Mouse (Mus musculus) layer of hippocampus, adult 9-10 months (tissue): Measurements from ENCODE around the gene Serpina3f.

ENCODE experiments used
- DNase-seq: peaks from one replicate; pipeline ENCODE4 v3.0.0; 2022; ENCODE audit warnings: low spot score

Serpina3f gene

GRCm38 (mm10) chr12:104248231-104248630, 33.9 kb downstream of the Serpina3f start:
- no peak for DNase-seq

GRCm38 (mm10) chr12:104261041-104261440, 46.7 kb downstream of the Serpina3f start:
- no peak for DNase-seq

- DNase-seq = no peak
Observed at GRCm38 (mm10) chr12:104262863-104263262, 48.5 kb downstream of the Serpina3f start, which contains the start of gene Serpina3i. Gene Serpina3i (plus strand): TSS chr12:104263122.

GRCm38 (mm10) chr12:104266374-104266773, 52.0 kb downstream of the Serpina3f start:
- no peak for DNase-seq
